Mouse (Mus musculus): ENCODE measurements around the gene Sap18b.

- TF ChIP-seq POLR2A (IDR thresholded peaks at IDR 0.05; ENCODE audit: borderline replicate concordance, control insufficient read depth, low read depth, low read length), result no peak
- no peak for TF ChIP-seq CTCF (IDR thresholded peaks at IDR 0.05; ENCODE audit: control insufficient read depth, insufficient read depth, low read length)
Observed at GRCm38 (mm10) chr8:95802231-95802630, 22.9 kb upstream of the Sap18b start.

Measured in bone marrow, adult 2 months (tissue).